Mouse (Mus musculus) spleen, adult 2 months (tissue): ENCODE measurements around the gene Racgap1.

Experiments used
- CTCF ChIP-seq: fragments of 200-500 bp; IDR thresholded peaks from 2 replicates; pipeline ENCODE4 v1.5.1; 2011; ENCODE audit warnings: mild to moderate bottlenecking, inconsistent platforms; ENCODE audit not compliant: insufficient read depth, insufficient read length, insufficient replicate concordance; ENCODE audit errors: extremely low read depth
- POLR2A ChIP-seq: fragments of 200-500 bp; IDR thresholded peaks from 2 replicates; pipeline ENCODE4 v1.6.1; 2011; ENCODE audit warnings: low read depth, low read length, inconsistent platforms

DNA sequence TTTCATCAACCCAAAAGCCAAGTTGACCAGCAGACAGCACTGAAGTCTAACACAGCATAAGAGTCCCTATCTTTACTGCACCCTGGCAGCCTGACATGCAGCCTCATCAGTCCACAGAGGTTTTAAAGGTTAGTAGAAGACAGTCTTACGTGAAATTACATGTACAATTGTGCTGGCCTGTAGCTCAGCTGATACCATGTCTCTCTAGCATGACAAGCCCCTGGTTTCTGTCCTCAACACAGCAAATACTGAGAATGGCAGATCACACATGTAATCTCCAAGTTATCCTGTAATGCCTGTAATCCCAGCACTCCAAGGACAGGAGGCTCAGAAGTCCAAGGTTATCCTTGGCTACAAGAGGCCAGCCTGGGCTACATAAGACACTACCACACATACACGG lies 1.2 kb downstream of the Racgap1 start:
- TF ChIP-seq CTCF (no peak), POLR2A (no peak)
